Mouse (Mus musculus): ENCODE measurements around the gene Ciz1. TPM values are rescaled to one million over a fixed set of nuclear protein-coding genes. Genes with fewer than 3 reads are reported as not detected.

Ciz1 gene
- total and polyA plus RNA-seq, 2 experiments from 2014 or later: 40.3 to 103 TPM

- no peak overlapping the region for H3K4me3 ChIP-seq (ENCODE audit: low read length)
- DNase-seq (ENCODE audit: low spot score): no peak
- H3K9me3 ChIP-seq (ENCODE audit: low read length): no peaks in the 10 kb centered on the region
- H3K36me3 ChIP-seq (ENCODE audit: insufficient read depth, low read length): peaks cover 5% of the 10 kb centered on the region; the same call in 1 of the 2 replicates
- H3K4me2 ChIP-seq (ENCODE audit: low read depth, low read length): no peak overlapping the region
- no peaks in the 10 kb centered on the region for H3K27me3 ChIP-seq (ENCODE audit: insufficient read depth, low read length)
- no peak for TF ChIP-seq CTCF (IDR thresholded peaks at IDR 0.05; ENCODE audit: low read depth)
- H3K27ac ChIP-seq: no peak overlapping the region
- 94% methylated on average over 14 of the region's 14 CpGs for WGBS
- peaks cover 8% of the 10 kb centered on the region for H3K4me1 ChIP-seq (ENCODE audit: insufficient read depth, low read length)
- H3K9ac ChIP-seq (replicated peaks; ENCODE audit: low read length): no peak overlapping the region
- no peak for ATAC-seq
Measured at GRCm38 (mm10) chr2:32314831-32315230, 37.3 kb upstream of the Ciz1 start.

GRCm38 (mm10) chr2:32315751-32316150 is 36.4 kb upstream of the Ciz1 start:
- H3K4me3 ChIP-seq (ENCODE audit: low read length): no peak overlapping the region

DNA sequence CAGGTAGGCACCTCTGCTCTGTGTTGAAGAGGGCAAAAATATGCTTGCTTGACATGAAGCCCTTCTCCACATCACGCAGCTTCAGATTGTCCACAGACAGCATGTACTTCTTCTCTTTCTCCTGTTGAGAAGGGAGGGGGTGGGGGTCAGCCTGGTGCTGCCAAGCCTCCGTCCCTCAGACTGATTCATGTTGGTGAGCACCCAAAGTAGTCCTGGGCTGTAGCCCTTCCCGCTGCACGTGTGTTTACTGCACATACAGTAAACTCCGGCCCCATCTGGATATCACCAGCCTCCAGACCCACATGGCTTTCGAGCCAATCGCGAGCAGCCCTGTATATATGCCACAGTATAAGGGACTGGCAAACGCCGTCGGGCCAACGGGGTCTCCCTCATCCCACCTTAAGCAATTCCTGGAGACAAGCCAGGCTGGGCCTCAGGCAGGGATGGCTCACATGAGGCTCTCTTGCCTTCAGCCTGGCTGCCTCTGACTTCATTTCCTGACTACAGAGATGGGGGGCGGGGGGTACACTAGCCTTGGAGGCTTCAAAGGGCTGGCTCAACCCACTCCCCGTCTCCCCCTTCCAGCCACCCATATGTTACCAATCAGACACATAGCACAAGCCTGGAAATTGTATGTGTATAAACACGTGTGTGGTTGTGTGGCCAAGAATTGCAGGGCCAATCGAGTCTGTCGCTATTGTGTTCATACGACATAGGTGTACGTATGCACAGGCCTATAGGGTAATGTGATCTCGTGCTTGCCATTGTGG is 35.1 kb upstream of the Ciz1 start:
- Histone ChIP-seq H3K36me3 (ENCODE audit: insufficient read depth, low read length) (no peaks in the 10 kb centered on the region), H3K27ac (no peak overlapping the region), H3K4me3 (ENCODE audit: low read length) (no peak overlapping the region), H3K4me1 (ENCODE audit: insufficient read depth, low read length) (peaks cover 4% of the 10 kb centered on the region), H3K9ac (replicated peaks; ENCODE audit: low read length) (no peak overlapping the region), H3K27me3 (ENCODE audit: insufficient read depth, low read length) (no peaks in the 10 kb centered on the region), H3K9me3 (ENCODE audit: low read length) (no peaks in the 10 kb centered on the region), H3K4me2 (ENCODE audit: low read depth, low read length) (no peak overlapping the region)
- 66% methylated on average over 20 of the region's 20 CpGs for WGBS
- TF ChIP-seq CTCF (IDR thresholded peaks at IDR 0.05; ENCODE audit: low read depth): no peak
- DNase-seq (ENCODE audit: low spot score): no peak
- ATAC-seq: no peak; the same call in 1 of the 2 replicates

More at GRCm38 (mm10) chr2:32315751-32316150, 36.4 kb upstream of the Ciz1 start:
- Histone ChIP-seq H3K4me1 (ENCODE audit: insufficient read depth, low read length) (peaks cover 8% of the 10 kb centered on the region), H3K27ac (no peak overlapping the region), H3K4me2 (ENCODE audit: low read depth, low read length) (no peak overlapping the region), H3K27me3 (ENCODE audit: insufficient read depth, low read length) (no peaks in the 10 kb centered on the region), H3K36me3 (ENCODE audit: insufficient read depth, low read length) (no peaks in the 10 kb centered on the region), H3K9me3 (ENCODE audit: low read length) (no peaks in the 10 kb centered on the region), H3K9ac (replicated peaks; ENCODE audit: low read length) (no peak overlapping the region)
- DNase-seq (ENCODE audit: low spot score) (no peak), ATAC-seq (no peak)
- no peak for TF ChIP-seq CTCF (IDR thresholded peaks at IDR 0.05; ENCODE audit: low read depth)
- WGBS: 36% methylated on average over 8 of the region's 8 CpGs

DNA sequence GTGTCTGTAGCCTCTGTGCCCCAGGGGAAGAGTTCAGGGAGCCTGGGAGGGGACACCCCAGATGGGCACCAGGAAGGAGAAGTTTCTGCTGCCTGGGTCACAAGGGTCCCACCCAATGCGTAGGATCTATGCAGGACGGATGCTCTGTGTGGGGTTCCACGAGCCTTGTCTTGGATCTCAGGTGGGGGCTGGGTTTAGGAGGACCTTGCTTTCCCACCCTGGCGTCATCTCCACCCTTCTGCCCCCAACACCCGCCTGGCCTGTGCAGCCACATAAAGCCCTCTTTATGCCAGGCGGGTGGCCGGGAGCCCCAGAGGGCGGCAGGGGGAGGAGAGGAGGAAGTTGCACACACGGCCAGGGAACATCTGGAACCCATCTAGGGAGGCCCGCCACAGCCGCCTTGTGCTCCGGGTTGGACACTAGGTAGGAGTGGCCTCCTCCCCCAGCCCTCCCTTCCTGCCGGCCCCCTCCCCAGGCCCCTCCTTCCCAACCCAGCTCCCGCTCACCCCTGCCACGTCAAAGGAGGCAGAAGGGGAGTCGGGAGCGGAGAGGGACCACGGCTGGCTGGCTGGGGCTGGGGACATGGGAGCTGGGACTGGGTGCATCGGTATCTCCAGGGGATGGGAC is 34.2 kb upstream of the Ciz1 start:
- WGBS: 13% methylated on average over 17 of the region's 19 CpGs
- Histone ChIP-seq H3K9me3 (ENCODE audit: low read length) (no peaks in the 10 kb centered on the region), H3K9ac (replicated peaks; ENCODE audit: low read length) (no peak overlapping the region), H3K36me3 (ENCODE audit: insufficient read depth, low read length) (no peaks in the 10 kb centered on the region), H3K27me3 (ENCODE audit: insufficient read depth, low read length) (no peaks in the 10 kb centered on the region), H3K4me1 (ENCODE audit: insufficient read depth, low read length) (no peaks in the 10 kb centered on the region; the same call in 1 of the 2 replicates), H3K27ac (peak overlapping the region; percentile 32; the same call in 1 of the 2 replicates), H3K4me2 (ENCODE audit: low read depth, low read length) (peak overlapping the region; percentile 38), H3K4me3 (ENCODE audit: low read length) (no peak overlapping the region)
- ATAC-seq (peak; percentile 52; the same call in 1 of the 2 replicates), DNase-seq (ENCODE audit: low spot score) (peak; percentile 48)
- TF ChIP-seq CTCF (IDR thresholded peaks at IDR 0.05; ENCODE audit: low read depth): no peak

DNA sequence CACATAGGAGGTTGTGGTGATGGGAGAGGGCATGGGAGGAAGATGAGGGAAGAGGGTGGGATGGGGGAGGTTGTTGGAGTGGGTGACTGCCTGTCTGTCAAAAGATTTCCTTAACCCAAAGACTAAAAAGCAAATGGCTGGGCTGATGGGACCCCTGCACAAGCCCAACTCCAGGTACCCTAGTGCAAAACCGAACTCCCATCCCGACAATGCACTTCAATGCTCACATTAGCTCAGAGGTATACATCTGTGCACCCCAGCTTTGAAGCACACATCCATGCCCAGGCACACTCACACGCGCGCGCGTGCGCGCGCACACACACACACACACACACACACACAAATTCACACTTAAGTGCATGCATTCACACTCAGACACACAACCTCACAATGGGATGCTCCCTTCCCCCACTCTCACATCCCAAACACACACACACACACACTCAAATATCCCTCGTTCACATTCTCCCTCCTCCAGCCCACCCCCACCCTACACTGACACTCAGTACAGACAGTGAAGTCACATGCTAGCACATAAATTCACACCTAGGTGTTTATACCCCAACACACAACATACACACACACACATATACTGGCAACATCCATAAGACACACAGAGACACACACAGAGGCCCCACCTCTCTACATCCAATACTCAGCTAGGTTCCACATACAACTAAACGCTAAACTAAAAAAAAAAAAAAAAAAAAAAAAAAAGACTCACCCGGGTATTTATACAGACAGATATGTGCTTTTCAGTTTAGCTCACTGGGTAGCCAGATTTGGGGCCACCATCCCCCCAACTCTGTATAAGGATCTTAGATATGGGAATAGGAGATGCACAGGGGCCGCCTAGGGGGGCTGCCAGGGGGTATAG is 33.2 kb upstream of the Ciz1 start:
- no peak overlapping the region for H3K4me3 ChIP-seq (ENCODE audit: low read length)
- no peaks in the 10 kb centered on the region; the same call in 1 of the 2 replicates for H3K4me1 ChIP-seq (ENCODE audit: insufficient read depth, low read length)
- 78% methylated on average over 14 of the region's 14 CpGs for WGBS
- TF ChIP-seq CTCF (IDR thresholded peaks at IDR 0.05; ENCODE audit: low read depth): no peak
- ATAC-seq (no peak), DNase-seq (ENCODE audit: low spot score) (no peak)
- peak overlapping the region; percentile 38 for H3K4me2 ChIP-seq (ENCODE audit: low read depth, low read length)
- no peak overlapping the region for H3K27ac ChIP-seq
- H3K9me3 ChIP-seq (ENCODE audit: low read length): no peaks in the 10 kb centered on the region
- no peak overlapping the region for H3K9ac ChIP-seq (replicated peaks; ENCODE audit: low read length)
- H3K27me3 ChIP-seq (ENCODE audit: insufficient read depth, low read length): no peaks in the 10 kb centered on the region
- H3K36me3 ChIP-seq (ENCODE audit: insufficient read depth, low read length): no peaks in the 10 kb centered on the region

Measured in hindbrain, postnatal 0 days (tissue).